Mouse (Mus musculus) cerebellum, adult 2 months (tissue): ENCODE results near the gene Gtsf1l. TPM values are rescaled to one million over a fixed set of nuclear protein-coding genes. Genes with fewer than 3 reads are reported as not detected.

Experiments used
- DNase-seq, 2 experiments: peaks; one replicate each; pipeline ENCODE4 v3.0.0; 2021
- H3K27ac ChIP-seq: fragments of 200-500 bp; 2 replicates; pipeline ENCODE4 v1.5.1; 2012; ENCODE audit warnings: low read length, control low read depth, inconsistent platforms; ENCODE audit not compliant: insufficient read depth
- H3K27me3 ChIP-seq: fragments of 200-500 bp; 2 replicates; pipeline ENCODE4 v1.6.1; 2012; ENCODE audit warnings: inconsistent platforms, mild to moderate bottlenecking, low read length, moderate library complexity; ENCODE audit not compliant: control insufficient read depth, insufficient read depth
- H3K4me1 ChIP-seq: fragments of 200-500 bp; 2 replicates; pipeline ENCODE4 v1.6.1; 2011; ENCODE audit warnings: low read length; ENCODE audit not compliant: control insufficient read depth, insufficient read depth
- H3K4me3 ChIP-seq: fragments of 200-500 bp; replicated peaks from 2 replicates; pipeline ENCODE3; 2011; ENCODE audit warnings: mild to moderate bottlenecking, low read depth, low read length, control low read depth; ENCODE audit not compliant: insufficient read depth
- CTCF ChIP-seq: fragments of 200-500 bp; IDR thresholded peaks from 2 replicates; pipeline ENCODE4 v1.5.1; 2011; ENCODE audit warnings: low read depth, mild to moderate bottlenecking, control low read depth, low read length, moderate library complexity, borderline replicate concordance; ENCODE audit not compliant: insufficient read depth
- POLR2A ChIP-seq: fragments of 200-500 bp; IDR thresholded peaks from 2 replicates; pipeline ENCODE4 v1.6.1; 2011; ENCODE audit warnings: low read length, control low read depth, borderline replicate concordance; ENCODE audit not compliant: insufficient read depth
- WGBS: fragments of 180-500 bp; shearing (Covaris S2); methylation state at CpG from one replicate; pipeline ENCODE4 v1.1.7; 2018; 5-methylcytosine and 5-hydroxymethylcytosine counted together
- polyA plus RNA-seq: library from polyadenylated mRNA; depleted of rRNA; stranded (reverse); fragments of >200 nt; gene quantifications from 2 replicates; pipeline ENCODE4 v1.2.3, GENCODE M21; 2012; rRNA removed

Gene Gtsf1l
- 0.24 TPM in 1 of 2 replicates, not detected in the other for polyA plus RNA-seq

GRCm38 (mm10) chr2:163087728-163088127, at the start of gene Gtsf1l:
Gene Gtsf1l, minus strand, starts transcription at chr2:163087855.
- Histone ChIP-seq H3K27ac (no peak within 1 kb of the TSS), H3K27me3 (no peaks in the 10 kb centered on the region), H3K4me1 (no peaks in the 10 kb centered on the region), H3K4me3 (no peak within 1 kb of the TSS)
- TF ChIP-seq POLR2A, result no peak
- TF ChIP-seq CTCF, result no peak
- no peak for DNase-seq
- WGBS, result 60% methylated on average over 9 of the region's 9 CpGs

- Histone ChIP-seq H3K4me3 (no peak overlapping the region), H3K27me3 (no peaks in the 10 kb centered on the region; the same call in 1 of the 2 replicates), H3K27ac (no peak overlapping the region), H3K4me1 (no peaks in the 10 kb centered on the region; the same call in 1 of the 2 replicates)
- TF ChIP-seq POLR2A, result no peak
- TF ChIP-seq CTCF, result no peak
- no peak for DNase-seq
Measured at GRCm38 (mm10) chr2:163136996-163137395, 49.3 kb upstream of the Gtsf1l start.

GRCm38 (mm10) chr2:163135931-163136330, 48.3 kb upstream of the Gtsf1l start:
- Histone ChIP-seq H3K4me3 (no peak overlapping the region), H3K4me1 (no peaks in the 10 kb centered on the region; the same call in 1 of the 2 replicates), H3K27me3 (no peaks in the 10 kb centered on the region; the same call in 1 of the 2 replicates), H3K27ac (no peak overlapping the region)
- TF ChIP-seq POLR2A (no peak), CTCF (no peak)
- no peak for DNase-seq
- 91% methylated on average over 6 of the region's 6 CpGs for WGBS

GRCm38 (mm10) chr2:163132314-163132713, 44.7 kb upstream of the Gtsf1l start:
- 89% methylated on average over 5 of the region's 5 CpGs for WGBS
- no peak for TF ChIP-seq CTCF
- TF ChIP-seq POLR2A, result no peak
- no peak for DNase-seq
- H3K27ac ChIP-seq, result no peak overlapping the region
- H3K4me1 ChIP-seq, result no peaks in the 10 kb centered on the region
- no peaks in the 10 kb centered on the region for H3K27me3 ChIP-seq
- H3K4me3 ChIP-seq, result no peak overlapping the region

GRCm38 (mm10) chr2:163130837-163131236, 43.2 kb upstream of the Gtsf1l start:
- H3K4me3 ChIP-seq, result no peak overlapping the region
- 86% methylated on average over 5 of the region's 5 CpGs for WGBS
- no peak overlapping the region for H3K27ac ChIP-seq
- H3K4me1 ChIP-seq, result no peaks in the 10 kb centered on the region
- TF ChIP-seq CTCF, result no peak
- no peak for TF ChIP-seq POLR2A
- no peaks in the 10 kb centered on the region for H3K27me3 ChIP-seq
- DNase-seq, result no peak

- Histone ChIP-seq H3K4me1 (peaks cover 4% of the 10 kb centered on the region), H3K27me3 (no peaks in the 10 kb centered on the region; the same call in 1 of the 2 replicates), H3K27ac (no peak overlapping the region), H3K4me3 (no peak overlapping the region)
- no peak for DNase-seq
- no peak for TF ChIP-seq POLR2A
- no peak for TF ChIP-seq CTCF
- 92% methylated on average over 5 of the region's 5 CpGs for WGBS
Measured at GRCm38 (mm10) chr2:163123496-163123895, 35.8 kb upstream of the Gtsf1l start.

GRCm38 (mm10) chr2:163122319-163122718, 34.7 kb upstream of the Gtsf1l start:
- H3K4me1 ChIP-seq, result peaks cover 4% of the 10 kb centered on the region
- no peak for TF ChIP-seq CTCF
- no peak for TF ChIP-seq POLR2A
- H3K27me3 ChIP-seq, result no peaks in the 10 kb centered on the region; the same call in 1 of the 2 replicates
- peak; percentile 17 to 34 for DNase-seq
- peak overlapping the region; percentile 1 for H3K4me3 ChIP-seq
- H3K27ac ChIP-seq, result no peak overlapping the region
- WGBS, result 4% methylated on average over 9 of the region's 9 CpGs

- no peak overlapping the region for H3K27ac ChIP-seq
- no peak for DNase-seq
- H3K27me3 ChIP-seq, result no peaks in the 10 kb centered on the region; the same call in 1 of the 2 replicates
- H3K4me3 ChIP-seq, result no peak overlapping the region
- H3K4me1 ChIP-seq, result peaks cover 4% of the 10 kb centered on the region
- TF ChIP-seq CTCF (no peak), POLR2A (no peak)
- WGBS, result 79% methylated on average over 3 of the region's 3 CpGs
Measured at GRCm38 (mm10) chr2:163121353-163121660, 33.7 kb upstream of the Gtsf1l start.
